Mouse (Mus musculus): ENCODE data around the gene Ccni. TPM values are rescaled to one million over a fixed set of nuclear protein-coding genes. Genes with fewer than 3 reads are reported as not detected.

The Ccni gene
- polyA plus RNA-seq, 1 experiment from 2014 or later, result 119 TPM

GRCm38 (mm10) chr5:93231721-93232120 lies 25.4 kb upstream of the Ccni start:
- Histone ChIP-seq H3K27me3 (ENCODE audit: insufficient read depth, low read length) (no peaks in the 10 kb centered on the region), H3K4me2 (ENCODE audit: low read length) (no peak overlapping the region), H3K9me3 (replicated peaks; ENCODE audit: low read length) (no peaks in the 10 kb centered on the region), H3K4me3 (replicated peaks; ENCODE audit: low read depth, low read length) (no peak overlapping the region), H3K4me1 (replicated peaks; ENCODE audit: insufficient read depth, low read length) (no peaks in the 10 kb centered on the region), H3K36me3 (ENCODE audit: insufficient read depth, low read length) (no peaks in the 10 kb centered on the region), H3K9ac (ENCODE audit: low read depth, low read length) (no peak overlapping the region), H3K27ac (no peak overlapping the region)
- ATAC-seq (replicated peaks; ENCODE audit: low FRiP score, low read depth), result no peak
- no peak for TF ChIP-seq CTCF (IDR thresholded peaks at IDR 0.05; ENCODE audit: low read depth)
- whole genome bisulfite sequencing, result 40% methylated on average over 3 of the region's 3 CpGs
- DNase-seq (ENCODE audit: low spot score), result no peak

GRCm38 (mm10) chr5:93229527-93229926 lies 23.2 kb upstream of the Ccni start:
- H3K36me3 ChIP-seq (ENCODE audit: insufficient read depth, low read length), result no peaks in the 10 kb centered on the region
- no peak for ATAC-seq (replicated peaks; ENCODE audit: low FRiP score, low read depth)
- TF ChIP-seq CTCF (IDR thresholded peaks at IDR 0.05; ENCODE audit: low read depth), result no peak
- 86% methylated on average over 2 of the region's 2 CpGs for WGBS
- H3K27me3 ChIP-seq (ENCODE audit: insufficient read depth, low read length), result no peaks in the 10 kb centered on the region
- no peaks in the 10 kb centered on the region for H3K9me3 ChIP-seq (replicated peaks; ENCODE audit: low read length)
- H3K27ac ChIP-seq, result no peak overlapping the region
- H3K9ac ChIP-seq (ENCODE audit: low read depth, low read length), result no peak overlapping the region
- no peak overlapping the region for H3K4me3 ChIP-seq (replicated peaks; ENCODE audit: low read depth, low read length)
- H3K4me1 ChIP-seq (replicated peaks; ENCODE audit: insufficient read depth, low read length), result no peaks in the 10 kb centered on the region
- DNase-seq (ENCODE audit: low spot score), result no peak
- H3K4me2 ChIP-seq (ENCODE audit: low read length), result no peak overlapping the region

- Histone ChIP-seq H3K9me3 (replicated peaks; ENCODE audit: low read length) (no peaks in the 10 kb centered on the region), H3K4me3 (replicated peaks; ENCODE audit: low read depth, low read length) (no peak overlapping the region), H3K36me3 (ENCODE audit: insufficient read depth, low read length) (no peaks in the 10 kb centered on the region), H3K4me2 (ENCODE audit: low read length) (no peak overlapping the region), H3K9ac (ENCODE audit: low read depth, low read length) (no peak overlapping the region), H3K4me1 (replicated peaks; ENCODE audit: insufficient read depth, low read length) (no peaks in the 10 kb centered on the region), H3K27me3 (ENCODE audit: insufficient read depth, low read length) (no peaks in the 10 kb centered on the region), H3K27ac (no peak overlapping the region)
- WGBS, result 93% methylated on average over 3 of the region's 3 CpGs
- DNase-seq (ENCODE audit: low spot score) (no peak), ATAC-seq (replicated peaks; ENCODE audit: low FRiP score, low read depth) (no peak)
- no peak for TF ChIP-seq CTCF (IDR thresholded peaks at IDR 0.05; ENCODE audit: low read depth)
Observed at GRCm38 (mm10) chr5:93227157-93227556, 20.9 kb upstream of the Ccni start.

- H3K27ac ChIP-seq, result no peak overlapping the region
- H3K36me3 ChIP-seq (ENCODE audit: insufficient read depth, low read length), result no peaks in the 10 kb centered on the region
- DNase-seq (ENCODE audit: low spot score) (no peak), ATAC-seq (replicated peaks; ENCODE audit: low FRiP score, low read depth) (no peak)
- H3K4me1 ChIP-seq (replicated peaks; ENCODE audit: insufficient read depth, low read length), result no peaks in the 10 kb centered on the region
- 79% methylated on average over 2 of the region's 2 CpGs for WGBS
- no peaks in the 10 kb centered on the region for H3K27me3 ChIP-seq (ENCODE audit: insufficient read depth, low read length)
- H3K4me3 ChIP-seq (replicated peaks; ENCODE audit: low read depth, low read length), result no peak overlapping the region
- no peak for TF ChIP-seq CTCF (IDR thresholded peaks at IDR 0.05; ENCODE audit: low read depth)
- H3K4me2 ChIP-seq (ENCODE audit: low read length), result no peak overlapping the region
- H3K9ac ChIP-seq (ENCODE audit: low read depth, low read length), result no peak overlapping the region
- H3K9me3 ChIP-seq (replicated peaks; ENCODE audit: low read length), result no peaks in the 10 kb centered on the region
Observed at GRCm38 (mm10) chr5:93224549-93224948, 18.3 kb upstream of the Ccni start.

GRCm38 (mm10) chr5:93221661-93222060 lies 15.4 kb upstream of the Ccni start:
- Histone ChIP-seq H3K9me3 (replicated peaks; ENCODE audit: low read length) (no peaks in the 10 kb centered on the region), H3K27me3 (ENCODE audit: insufficient read depth, low read length) (no peaks in the 10 kb centered on the region), H3K4me1 (replicated peaks; ENCODE audit: insufficient read depth, low read length) (no peaks in the 10 kb centered on the region), H3K36me3 (ENCODE audit: insufficient read depth, low read length) (no peaks in the 10 kb centered on the region), H3K27ac (no peak overlapping the region), H3K9ac (ENCODE audit: low read depth, low read length) (no peak overlapping the region), H3K4me2 (ENCODE audit: low read length) (no peak overlapping the region), H3K4me3 (replicated peaks; ENCODE audit: low read depth, low read length) (no peak overlapping the region)
- no peak for TF ChIP-seq CTCF (IDR thresholded peaks at IDR 0.05; ENCODE audit: low read depth)
- DNase-seq (ENCODE audit: low spot score), result peak; percentile 71
- no peak for ATAC-seq (replicated peaks; ENCODE audit: low FRiP score, low read depth)
- WGBS, result 40% methylated on average over 3 of the region's 3 CpGs

GRCm38 (mm10) chr5:93218375-93218774 lies 12.1 kb upstream of the Ccni start:
- Histone ChIP-seq H3K9ac (ENCODE audit: low read depth, low read length) (no peak overlapping the region), H3K27ac (no peak overlapping the region), H3K4me2 (ENCODE audit: low read length) (no peak overlapping the region), H3K36me3 (ENCODE audit: insufficient read depth, low read length) (no peaks in the 10 kb centered on the region), H3K4me3 (replicated peaks; ENCODE audit: low read depth, low read length) (no peak overlapping the region), H3K9me3 (replicated peaks; ENCODE audit: low read length) (no peaks in the 10 kb centered on the region), H3K27me3 (ENCODE audit: insufficient read depth, low read length) (no peaks in the 10 kb centered on the region), H3K4me1 (replicated peaks; ENCODE audit: insufficient read depth, low read length) (no peaks in the 10 kb centered on the region)
- no peak for DNase-seq (ENCODE audit: low spot score)
- no peak for TF ChIP-seq CTCF (IDR thresholded peaks at IDR 0.05; ENCODE audit: low read depth)
- no peak for ATAC-seq (replicated peaks; ENCODE audit: low FRiP score, low read depth)
- 87% methylated on average over 3 of the region's 3 CpGs for WGBS

- no peak for ATAC-seq (replicated peaks; ENCODE audit: low FRiP score, low read depth)
- WGBS, result 52% methylated on average over 1 of the region's 1 CpGs
- peak overlapping the region; percentile 90 for H3K27ac ChIP-seq
- no peak for TF ChIP-seq CTCF (IDR thresholded peaks at IDR 0.05; ENCODE audit: low read depth)
- 0 out of 2 replicates have a peak overlapping the region, but pooled peaks have one; percentile 89 for H3K9ac ChIP-seq (ENCODE audit: low read depth, low read length)
- no peak for DNase-seq (ENCODE audit: low spot score)
- H3K4me1 ChIP-seq (replicated peaks; ENCODE audit: insufficient read depth, low read length), result no peaks in the 10 kb centered on the region
- H3K4me2 ChIP-seq (ENCODE audit: low read length), result peak overlapping the region; percentile 53; the same call in 1 of the 2 replicates
- H3K27me3 ChIP-seq (ENCODE audit: insufficient read depth, low read length), result no peaks in the 10 kb centered on the region
- no peaks in the 10 kb centered on the region for H3K36me3 ChIP-seq (ENCODE audit: insufficient read depth, low read length)
- no peak overlapping the region for H3K4me3 ChIP-seq (replicated peaks; ENCODE audit: low read depth, low read length)
- H3K9me3 ChIP-seq (replicated peaks; ENCODE audit: low read length), result no peaks in the 10 kb centered on the region
Observed at GRCm38 (mm10) chr5:93207555-93207954, 1.3 kb upstream of the Ccni start.
